7 mouse cellular contexts compared by ENCODE assay signal in genomic region chr6:116338520-116338919, GRCm38 (mm10). TPM values are rescaled to one million over a fixed set of nuclear protein-coding genes. Genes with fewer than 3 reads are reported as not detected.
A peak's percentile ranks its signal among the peaks of the same experiment; 100 is the strongest.
DNase-seq lines count a peak whose midpoint lies in the region; ATAC-seq and TF ChIP-seq lines count a peak whose summit lies in the region.

No protein-coding gene starts in this region.

- no peak for ATAC-seq in lung, embryonic 15.5 days (ENCODE audit: borderline replicate concordance, extremely low read depth, low FRiP score, low TSS enrichment)
- 0 out of 2 replicates have a peak, but pooled peaks have one; percentile 2 for ATAC-seq in erythroid progenitor cell, adult 5-6 weeks (replicated peaks; ENCODE audit: low FRiP score, poor library complexity, severe bottlenecking)
- ATAC-seq in limb, embryonic 11.5 days (ENCODE audit: insufficient number of reproducible peaks, low FRiP score, low TSS enrichment, low read depth) = no peak
- ATAC-seq in granulocyte monocyte progenitor cell, adult 5-6 weeks (replicated peaks; ENCODE audit: poor library complexity, severe bottlenecking) = no peak

- TF ChIP-seq POLR2A in olfactory bulb, adult 2 months (IDR thresholded peaks at IDR 0.05; ENCODE audit: insufficient read depth, low read depth, low read length) = no peak

- 0 out of 2 replicates have a peak, but pooled peaks cover 2% of the 10 kb centered on the region for H3K4me1 ChIP-seq in lung, embryonic 15.5 days
- H3K4me1 ChIP-seq in limb, embryonic 11.5 days (ENCODE audit: control insufficient read depth, insufficient read depth, low read length) = no peaks in the 10 kb centered on the region
- peaks cover 2% of the 10 kb centered on the region; the same call in 1 of the 2 replicates for H3K4me1 ChIP-seq in olfactory bulb, adult 2 months (ENCODE audit: control insufficient read depth, insufficient read depth, low read length)

- no peaks in the 10 kb centered on the region for H3K36me3 ChIP-seq in lung, embryonic 15.5 days
- no peaks in the 10 kb centered on the region; the same call in 1 of the 2 replicates for H3K36me3 ChIP-seq in limb, embryonic 11.5 days (ENCODE audit: control insufficient read depth, insufficient read depth, low read length)

- H3K27ac ChIP-seq in lung, embryonic 15.5 days = no peak overlapping the region
- no peak overlapping the region for H3K27ac ChIP-seq in limb, embryonic 11.5 days (replicated peaks; ENCODE audit: low read depth, low read length)
- H3K27ac ChIP-seq in olfactory bulb, adult 2 months (ENCODE audit: insufficient read depth, low read depth, low read length) = no peak overlapping the region

- peak overlapping the region; percentile 83 for H3K9ac ChIP-seq in lung, embryonic 15.5 days
- peak overlapping the region; percentile 83 for H3K9ac ChIP-seq in limb, embryonic 11.5 days (ENCODE audit: low read length)

- 6% methylated on average over 8 of the region's 8 CpGs for WGBS in lung, embryonic 15.5 days
- 10% methylated on average over 8 of the region's 8 CpGs for WGBS in limb, embryonic 11.5 days
- 4% methylated on average over 8 of the region's 8 CpGs for WGBS in olfactory bulb, adult 2 months

- TF ChIP-seq CTCF in olfactory bulb, adult 2 months (IDR thresholded peaks at IDR 0.05; ENCODE audit: insufficient read depth, low read depth, low read length) = no peak

- H3K4me3 ChIP-seq in lung, embryonic 15.5 days = peak overlapping the region; percentile 100
- H3K4me3 ChIP-seq in limb, embryonic 11.5 days (ENCODE audit: low read depth, low read length) = peak overlapping the region; percentile 88
- peak overlapping the region; percentile 93 for H3K4me3 ChIP-seq in olfactory bulb, adult 2 months (ENCODE audit: insufficient read depth, low read depth, low read length)

- H3K4me2 ChIP-seq in lung, embryonic 15.5 days = peak overlapping the region; percentile 68
- H3K4me2 ChIP-seq in limb, embryonic 11.5 days (ENCODE audit: low read depth, severe bottlenecking) = peak overlapping the region; percentile 54

- H3K27me3 ChIP-seq in lung, embryonic 15.5 days = peaks cover 3% of the 10 kb centered on the region; the same call in 1 of the 2 replicates
- no peaks in the 10 kb centered on the region for H3K27me3 ChIP-seq in limb, embryonic 11.5 days (ENCODE audit: control insufficient read depth, insufficient read depth, low read length)

- no peaks in the 10 kb centered on the region for H3K9me3 ChIP-seq in lung, embryonic 15.5 days
- no peaks in the 10 kb centered on the region for H3K9me3 ChIP-seq in limb, embryonic 11.5 days (ENCODE audit: control insufficient read depth, low read length)

- DNase-seq in lung, postnatal 36 days = no peak
- DNase-seq in limb, embryonic 11.5 days (ENCODE audit: low spot score) = no peak
- DNase-seq in kidney, postnatal 14 days = no peak

RNA-seq across cellular contexts. Expression of gene March8, which starts 0.7 kb away (rescaled TPM):
- 33.9 and 35.3 TPM in 2 replicates for polyA plus RNA-seq in lung, embryonic 15.5 days (2015; fragmentation: Nextera tagmentation; extraction: Ambion mirVana)
- 417 and 504 TPM in 2 replicates for total RNA-seq in erythroid progenitor cell, adult 5-6 weeks (2015; ENCODE audit: low replicate concordance)
- 368 and 504 TPM in 2 replicates for total RNA-seq in erythroid progenitor cell, adult 5-6 weeks (2017; ENCODE audit: low replicate concordance)
- polyA plus RNA-seq in limb, embryonic 11.5 days (2014; fragmentation: Nextera tagmentation; extraction: Ambion mirVana) = 17.0 and 19.0 TPM in 2 replicates
- not detected in 2 replicates for polyA plus RNA-seq in olfactory bulb, adult 2 months (2012; ENCODE audit: insufficient read depth, insufficient read length, low replicate concordance, missing spikeins)
- 13.4 and 22.4 TPM in 2 replicates for total RNA-seq in granulocyte monocyte progenitor cell, adult 5-6 weeks (2014; fragmentation: Nextera tagmentation)
- 15.9 and 19.3 TPM in 2 replicates for total RNA-seq in granulocyte monocyte progenitor cell, adult 5-6 weeks (2017)
